In the genomic region with DNA sequence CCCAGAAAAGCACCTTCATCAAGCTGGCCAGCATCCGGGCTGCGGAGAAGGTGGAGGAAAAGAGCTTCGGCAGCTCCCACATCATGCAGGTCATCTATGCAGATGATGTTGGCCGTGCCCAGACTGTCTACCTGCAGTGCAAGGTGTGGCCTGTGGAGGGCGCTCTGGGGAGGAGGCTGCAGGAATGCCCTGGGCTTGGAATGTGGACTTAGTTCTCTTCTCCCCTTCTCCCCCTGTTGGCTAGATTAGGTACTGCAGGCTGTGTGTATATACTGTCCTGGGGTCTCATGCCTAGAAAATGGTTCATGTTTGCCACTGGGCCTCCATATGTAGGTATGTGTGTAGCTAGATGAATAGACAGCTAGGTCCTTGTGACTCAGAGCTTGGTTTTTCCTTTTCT, we compare ENCODE assay signal across 10 mouse cellular contexts. TPM values are rescaled to one million over a fixed set of nuclear protein-coding genes. Genes with fewer than 3 reads are reported as not detected.
A peak's percentile ranks its signal among the peaks of the same experiment; 100 is the strongest.
DNase-seq lines count a peak whose midpoint lies in the region; ATAC-seq lines count a peak whose summit lies in the region.
"Had no signal": no experiment of that assay in that cellular context is flagged by ENCODE, and none has a peak within 500 bp of the region (broad histone marks: within the 10 kb centered on the region; RNA-seq: fewer than 3 reads in every experiment).

No protein-coding gene starts in this region.

- H3K4me3 ChIP-seq in hindbrain, embryonic 14.5 days (replicated peaks; ENCODE audit: low read length), result no peak overlapping the region
- no peak overlapping the region for H3K4me3 ChIP-seq in hindbrain, embryonic 16.5 days (ENCODE audit: low read length)
- H3K4me3 ChIP-seq: embryonic facial prominence, embryonic 12.5 days; limb, embryonic 13.5 days had no signal

- H3K36me3 ChIP-seq in hindbrain, embryonic 14.5 days (replicated peaks; ENCODE audit: control insufficient read depth, insufficient read depth), result no peaks in the 10 kb centered on the region
- H3K36me3 ChIP-seq in hindbrain, embryonic 16.5 days (ENCODE audit: control insufficient read depth, insufficient read depth, low read length), result no peaks in the 10 kb centered on the region; the same call in 1 of the 2 replicates
- H3K36me3 ChIP-seq: embryonic facial prominence, embryonic 12.5 days had no signal

- peak; percentile 27 for DNase-seq in hindbrain, embryonic 14.5 days (ENCODE audit: low spot score)
- DNase-seq in thymus, postnatal 0 days (ENCODE audit: low spot score), result peak; percentile 38
- DNase-seq in thymus, adult 18-20 months, result no peak
- DNase-seq in frontal cortex, postnatal 36 days (ENCODE audit: low spot score in 2 of 2), result no peak
- DNase-seq in frontal cortex, postnatal 14 days (ENCODE audit: low spot score in 2 of 2), result no peak
- no peak for DNase-seq in right cerebral cortex, adult 2 months (ENCODE audit: low spot score in 2 of 2)

- WGBS in hindbrain, embryonic 14.5 days, result 87% methylated on average over 5 of the region's 5 CpGs
- WGBS in hindbrain, embryonic 16.5 days, result 86% methylated on average over 5 of the region's 5 CpGs

- no peak overlapping the region for H3K27ac ChIP-seq in hindbrain, embryonic 14.5 days
- no peak overlapping the region for H3K27ac ChIP-seq in hindbrain, embryonic 16.5 days (ENCODE audit: low read depth, low read length)
- H3K27ac ChIP-seq: embryonic facial prominence, embryonic 12.5 days; limb, embryonic 13.5 days had no signal

- no peaks in the 10 kb centered on the region for H3K27me3 ChIP-seq in hindbrain, embryonic 14.5 days (ENCODE audit: control insufficient read depth, insufficient read depth, low read length)
- H3K27me3 ChIP-seq in hindbrain, embryonic 16.5 days (replicated peaks; ENCODE audit: control insufficient read depth, insufficient read depth, low read length), result no peaks in the 10 kb centered on the region

- no peak for ATAC-seq in hindbrain, embryonic 14.5 days (ENCODE audit: low FRiP score)
- ATAC-seq in hindbrain, embryonic 16.5 days, result no peak
- ATAC-seq in erythroid progenitor cell, adult 5-6 weeks (replicated peaks; ENCODE audit: low FRiP score, poor library complexity, severe bottlenecking), result peak; percentile 31; the same call in 1 of the 2 replicates

- no peak overlapping the region for H3K4me2 ChIP-seq in hindbrain, embryonic 14.5 days (replicated peaks)
- H3K4me2 ChIP-seq in hindbrain, embryonic 16.5 days (ENCODE audit: low read length), result no peak overlapping the region
- H3K4me2 ChIP-seq: embryonic facial prominence, embryonic 12.5 days; limb, embryonic 13.5 days had no signal

- H3K9me3 ChIP-seq in hindbrain, embryonic 14.5 days (ENCODE audit: control insufficient read depth, low read length), result no peaks in the 10 kb centered on the region
- H3K9me3 ChIP-seq in hindbrain, embryonic 16.5 days (ENCODE audit: control insufficient read depth, low read length), result 0 out of 2 replicates have a peak, but pooled peaks cover 2% of the 10 kb centered on the region
- H3K9me3 ChIP-seq: embryonic facial prominence, embryonic 12.5 days had no signal

- no peaks in the 10 kb centered on the region; the same call in 1 of the 2 replicates for H3K4me1 ChIP-seq in hindbrain, embryonic 14.5 days (replicated peaks; ENCODE audit: control insufficient read depth, insufficient read depth, low read length)
- H3K4me1 ChIP-seq in hindbrain, embryonic 16.5 days (ENCODE audit: control insufficient read depth, insufficient read depth, low read depth, low read length), result peaks cover 6% of the 10 kb centered on the region

- H3K9ac ChIP-seq in hindbrain, embryonic 14.5 days, result no peak overlapping the region
- no peak overlapping the region for H3K9ac ChIP-seq in hindbrain, embryonic 16.5 days (ENCODE audit: low read depth, low read length)
- H3K9ac ChIP-seq: embryonic facial prominence, embryonic 12.5 days; limb, embryonic 13.5 days had no signal

RNA-seq across cellular contexts. Expression of a gene that starts 11.9 kb away (rescaled TPM):
- 209 and 235 TPM in 2 replicates for polyA plus RNA-seq in hindbrain, embryonic 14.5 days (2014; fragmentation: Nextera tagmentation; extraction: Ambion mirVana)
- polyA plus RNA-seq in hindbrain, embryonic 16.5 days (2015; fragmentation: Nextera tagmentation; extraction: Ambion mirVana), result 198 and 210 TPM in 2 replicates
- polyA plus RNA-seq in thymus, postnatal 0 days (2015; fragmentation: Nextera tagmentation; extraction: Ambion mirVana), result 312 and 321 TPM in 2 replicates
- 34.4 and 43.2 TPM in 2 replicates for total RNA-seq in erythroid progenitor cell, adult 5-6 weeks (2015; ENCODE audit: low replicate concordance)
- total RNA-seq in erythroid progenitor cell, adult 5-6 weeks (2017; ENCODE audit: low replicate concordance), result 32.5 and 45.4 TPM in 2 replicates

RNA-seq across cellular contexts. Expression of a gene that starts 20.8 kb away (rescaled TPM):
- 13.6 and 15.0 TPM in 2 replicates for polyA plus RNA-seq in hindbrain, embryonic 14.5 days (2014; fragmentation: Nextera tagmentation; extraction: Ambion mirVana)
- 22.2 and 25.0 TPM in 2 replicates for polyA plus RNA-seq in hindbrain, embryonic 16.5 days (2015; fragmentation: Nextera tagmentation; extraction: Ambion mirVana)
- 11.2 and 13.3 TPM in 2 replicates for polyA plus RNA-seq in thymus, postnatal 0 days (2015; fragmentation: Nextera tagmentation; extraction: Ambion mirVana)
- 2.5 and 10.5 TPM in 2 replicates for total RNA-seq in erythroid progenitor cell, adult 5-6 weeks (2015; ENCODE audit: low replicate concordance)
- total RNA-seq in erythroid progenitor cell, adult 5-6 weeks (2017; ENCODE audit: low replicate concordance), result 0.83 and 2.8 TPM in 2 replicates

RNA-seq across cellular contexts. Expression of a gene that starts 31.4 kb away (rescaled TPM):
- 18.2 and 20.5 TPM in 2 replicates for polyA plus RNA-seq in hindbrain, embryonic 14.5 days (2014; fragmentation: Nextera tagmentation; extraction: Ambion mirVana)
- polyA plus RNA-seq in hindbrain, embryonic 16.5 days (2015; fragmentation: Nextera tagmentation; extraction: Ambion mirVana), result 25.2 and 26.3 TPM in 2 replicates
- 66.5 and 67.6 TPM in 2 replicates for polyA plus RNA-seq in thymus, postnatal 0 days (2015; fragmentation: Nextera tagmentation; extraction: Ambion mirVana)
- 24.1 and 31.9 TPM in 2 replicates for total RNA-seq in erythroid progenitor cell, adult 5-6 weeks (2015; ENCODE audit: low replicate concordance)
- 42.2 and 51.7 TPM in 2 replicates for total RNA-seq in erythroid progenitor cell, adult 5-6 weeks (2017; ENCODE audit: low replicate concordance)

RNA-seq across cellular contexts. Expression of a gene that starts 31.4 kb away (rescaled TPM):
- polyA plus RNA-seq in hindbrain, embryonic 14.5 days (2014; fragmentation: Nextera tagmentation; extraction: Ambion mirVana), result 16.7 and 17.1 TPM in 2 replicates
- 20.4 and 22.7 TPM in 2 replicates for polyA plus RNA-seq in hindbrain, embryonic 16.5 days (2015; fragmentation: Nextera tagmentation; extraction: Ambion mirVana)
- polyA plus RNA-seq in thymus, postnatal 0 days (2015; fragmentation: Nextera tagmentation; extraction: Ambion mirVana), result 38.0 and 38.5 TPM in 2 replicates
- total RNA-seq in erythroid progenitor cell, adult 5-6 weeks (2015; ENCODE audit: low replicate concordance), result 18.0 and 22.6 TPM in 2 replicates
- 10.3 and 13.4 TPM in 2 replicates for total RNA-seq in erythroid progenitor cell, adult 5-6 weeks (2017; ENCODE audit: low replicate concordance)

RNA-seq across cellular contexts. Expression of a gene that starts 50.2 kb away (rescaled TPM):
- polyA plus RNA-seq in hindbrain, embryonic 14.5 days (2014; fragmentation: Nextera tagmentation; extraction: Ambion mirVana), result not detected in 2 replicates
- polyA plus RNA-seq in hindbrain, embryonic 16.5 days (2015; fragmentation: Nextera tagmentation; extraction: Ambion mirVana), result 0.25 TPM in 1 of 2 replicates, not detected in the other
- polyA plus RNA-seq in thymus, postnatal 0 days (2015; fragmentation: Nextera tagmentation; extraction: Ambion mirVana), result 2.1 and 8.2 TPM in 2 replicates
- total RNA-seq in erythroid progenitor cell, adult 5-6 weeks (2015; ENCODE audit: low replicate concordance), result not detected in 2 replicates
- not detected in 2 replicates for total RNA-seq in erythroid progenitor cell, adult 5-6 weeks (2017; ENCODE audit: low replicate concordance)

Comparison
In these comparisons a context has a peak if more than half of its experiments do, and no peak if none do; other contexts are left out.
1. DNase-seq: peak in hindbrain, embryonic 14.5 days (single experiment) and thymus, postnatal 0 days (single experiment); none in thymus, adult 18-20 months (0 of 2), frontal cortex, postnatal 36 days (0 of 2), frontal cortex, postnatal 14 days (0 of 2) and right cerebral cortex, adult 2 months (0 of 2).